Mouse (Mus musculus): ENCODE data around the gene Ssna1.

The Ssna1 gene

GRCm38 (mm10) chr2:25271827-25272511 lies at the start of gene Ssna1, which contains the start of gene Anapc2:
TSS of gene Ssna1 (minus strand) at chr2:25272438.
TSS of gene Anapc2 (plus strand) at chr2:25272478.
- peak; percentile 98 for DNase-seq (ENCODE audit: low read depth, low spot score)

- no peak for DNase-seq (ENCODE audit: low read depth, low spot score)
These were observed 47.8 kb upstream of the Ssna1 start for GRCm38 (mm10) chr2:25320084-25320483.

GRCm38 (mm10) chr2:25318971-25319773 lies 46.9 kb upstream of the Ssna1 start, which contains the start of gene Grin1:
TSS of gene Grin1 (minus strand) at chr2:25319187.
- DNase-seq (ENCODE audit: low read depth, low spot score), result no peak

DNA sequence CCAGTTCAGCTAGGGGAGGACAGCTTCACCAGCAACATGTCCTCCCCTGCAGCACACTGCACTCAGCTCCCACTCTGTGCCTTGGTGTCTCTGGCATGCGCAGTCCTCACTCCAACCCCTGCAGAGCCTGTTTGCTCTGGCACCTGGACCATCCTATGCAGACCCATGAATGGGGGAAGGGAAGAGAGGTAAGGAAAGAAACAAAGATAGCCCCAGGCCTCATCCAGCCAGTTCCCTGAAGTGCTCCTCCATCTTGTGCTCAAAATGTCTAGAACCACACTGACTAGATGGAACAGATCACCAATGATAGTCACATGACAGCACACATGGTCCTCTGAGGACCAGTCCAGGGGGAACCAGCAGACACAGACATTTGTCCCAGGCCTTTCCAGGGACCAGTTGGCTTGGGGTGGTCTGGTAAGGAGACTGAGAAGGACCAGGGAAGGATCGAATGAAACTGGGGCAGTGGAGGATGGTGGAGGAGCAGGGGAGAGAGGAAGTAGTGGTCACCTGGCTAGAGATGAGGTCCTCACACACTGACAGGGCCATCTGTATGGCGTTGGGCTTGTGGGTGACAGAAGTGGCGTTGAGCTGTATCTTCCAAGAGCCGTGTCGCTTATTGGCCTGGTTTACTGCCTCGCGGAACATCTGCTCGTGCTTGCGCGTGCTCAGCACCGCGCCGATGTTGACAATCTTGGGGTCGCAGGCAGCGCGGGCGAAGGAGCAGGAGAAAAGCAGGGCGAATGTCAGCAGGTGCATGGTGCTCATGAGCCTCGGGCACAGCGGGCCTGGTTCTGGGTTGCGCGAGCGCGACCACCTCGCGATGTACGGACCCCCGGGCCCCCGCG lies 46.1 kb upstream of the Ssna1 start:
- DNase-seq (ENCODE audit: low read depth, low spot score), result no peak

GRCm38 (mm10) chr2:25311491-25311891 lies 39.3 kb upstream of the Ssna1 start:
- no peak for DNase-seq (ENCODE audit: low read depth, low spot score)

GRCm38 (mm10) chr2:25310969-25311368 lies 38.7 kb upstream of the Ssna1 start:
- DNase-seq (ENCODE audit: low read depth, low spot score), result no peak

DNA sequence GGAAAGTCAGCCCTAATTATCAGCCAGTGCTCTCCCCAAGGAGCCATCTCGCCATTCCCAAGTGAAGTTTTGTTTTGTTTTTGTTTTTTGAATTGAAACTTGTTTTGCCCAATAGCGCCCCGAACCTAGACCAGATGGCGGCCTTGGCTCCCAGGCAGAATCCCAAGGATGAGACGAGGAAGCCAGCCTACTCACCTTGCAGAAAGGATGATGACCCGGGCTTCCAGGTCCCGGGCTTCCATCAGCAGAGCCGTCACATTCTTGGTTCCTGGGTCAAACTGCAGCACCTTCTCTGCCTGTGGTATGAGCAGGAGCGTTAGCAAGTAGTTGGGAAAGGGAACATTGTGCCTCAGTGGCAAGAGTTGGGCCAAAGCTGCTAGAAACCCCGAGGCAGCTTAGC lies 37.9 kb upstream of the Ssna1 start:
- DNase-seq (ENCODE audit: low read depth, low spot score), result no peak

GRCm38 (mm10) chr2:25305587-25306359 lies 33.5 kb upstream of the Ssna1 start:
- no peak for DNase-seq (ENCODE audit: low read depth, low spot score)

DNA sequence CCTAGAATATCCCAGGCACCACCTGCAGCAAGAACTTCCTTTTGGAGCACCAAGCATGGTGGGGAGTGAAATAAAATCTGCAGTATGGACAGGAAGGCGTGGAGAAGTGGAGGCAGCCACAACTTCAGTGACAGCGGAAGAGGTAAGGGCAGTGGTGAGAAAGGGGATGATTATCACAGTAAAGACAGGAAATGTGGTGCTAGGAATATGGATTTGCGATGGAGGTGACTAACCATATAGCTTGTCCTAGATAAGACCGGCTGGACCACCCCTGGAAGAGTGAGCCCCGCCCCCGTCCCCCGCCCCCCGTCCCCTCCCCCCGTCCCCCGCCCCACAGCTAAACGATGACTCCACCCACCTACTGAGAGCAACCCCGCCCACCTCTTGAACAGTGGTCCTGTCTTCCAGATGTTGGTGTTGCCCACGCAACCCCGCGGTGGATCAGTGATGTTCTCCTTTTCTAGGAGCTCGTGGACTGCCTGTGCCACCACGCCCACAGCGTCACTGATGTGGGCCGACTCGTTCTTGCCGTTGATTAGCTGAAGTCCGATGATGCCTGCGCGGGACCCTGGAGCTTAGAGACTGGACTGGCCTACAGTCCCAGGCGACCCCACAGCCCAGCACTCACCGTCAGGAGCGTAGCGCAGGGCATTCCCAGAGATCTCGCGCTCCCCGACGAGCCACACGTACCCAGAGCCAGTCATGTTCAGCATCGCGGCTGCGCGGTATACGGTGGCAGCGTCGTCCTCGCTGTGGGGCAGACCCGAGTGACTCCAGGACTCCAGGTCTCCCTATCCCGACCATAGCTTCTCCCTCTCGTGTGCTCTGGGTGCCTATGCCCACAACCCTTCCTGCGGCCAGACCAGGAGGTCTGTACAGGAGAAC lies 32.7 kb upstream of the Ssna1 start:
- DNase-seq (ENCODE audit: low read depth, low spot score), result no peak

- no peak for DNase-seq (ENCODE audit: low read depth, low spot score)
These were observed 31.9 kb upstream of the Ssna1 start for GRCm38 (mm10) chr2:25303931-25304656.

- DNase-seq (ENCODE audit: low read depth, low spot score), result no peak
These were observed 31.2 kb upstream of the Ssna1 start for GRCm38 (mm10) chr2:25303452-25303851.

DNA sequence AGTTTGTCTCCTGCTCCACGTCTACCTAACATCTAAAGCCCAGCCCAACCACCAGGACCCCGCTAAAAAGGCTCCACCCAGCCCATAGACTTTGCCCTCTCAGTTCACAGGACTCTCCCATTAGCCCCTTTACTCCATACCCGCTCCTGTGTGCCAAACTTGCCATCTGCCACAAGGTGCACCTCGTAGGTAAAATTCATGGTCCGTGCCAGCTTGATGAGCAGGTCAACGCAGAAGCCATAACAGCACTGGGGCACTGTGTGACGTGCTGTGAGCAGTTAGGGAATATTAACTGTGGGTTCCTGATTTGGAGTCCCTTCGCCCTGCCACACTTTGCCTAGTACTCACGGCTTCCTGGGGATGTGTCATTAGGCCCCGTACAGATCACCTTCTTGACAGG lies 25.8 kb upstream of the Ssna1 start:
- no peak for DNase-seq (ENCODE audit: low read depth, low spot score)

GRCm38 (mm10) chr2:25297093-25297492 lies 24.9 kb upstream of the Ssna1 start:
- DNase-seq (ENCODE audit: low read depth, low spot score), result no peak

GRCm38 (mm10) chr2:25293706-25294105 lies 21.5 kb upstream of the Ssna1 start:
- no peak for DNase-seq (ENCODE audit: low read depth, low spot score)

GRCm38 (mm10) chr2:25292856-25293255 lies 20.6 kb upstream of the Ssna1 start:
- peak; percentile 64 for DNase-seq (ENCODE audit: low read depth, low spot score)

GRCm38 (mm10) chr2:25292054-25292544 lies 19.9 kb upstream of the Ssna1 start:
- DNase-seq (ENCODE audit: low read depth, low spot score), result peak; percentile 20

DNA sequence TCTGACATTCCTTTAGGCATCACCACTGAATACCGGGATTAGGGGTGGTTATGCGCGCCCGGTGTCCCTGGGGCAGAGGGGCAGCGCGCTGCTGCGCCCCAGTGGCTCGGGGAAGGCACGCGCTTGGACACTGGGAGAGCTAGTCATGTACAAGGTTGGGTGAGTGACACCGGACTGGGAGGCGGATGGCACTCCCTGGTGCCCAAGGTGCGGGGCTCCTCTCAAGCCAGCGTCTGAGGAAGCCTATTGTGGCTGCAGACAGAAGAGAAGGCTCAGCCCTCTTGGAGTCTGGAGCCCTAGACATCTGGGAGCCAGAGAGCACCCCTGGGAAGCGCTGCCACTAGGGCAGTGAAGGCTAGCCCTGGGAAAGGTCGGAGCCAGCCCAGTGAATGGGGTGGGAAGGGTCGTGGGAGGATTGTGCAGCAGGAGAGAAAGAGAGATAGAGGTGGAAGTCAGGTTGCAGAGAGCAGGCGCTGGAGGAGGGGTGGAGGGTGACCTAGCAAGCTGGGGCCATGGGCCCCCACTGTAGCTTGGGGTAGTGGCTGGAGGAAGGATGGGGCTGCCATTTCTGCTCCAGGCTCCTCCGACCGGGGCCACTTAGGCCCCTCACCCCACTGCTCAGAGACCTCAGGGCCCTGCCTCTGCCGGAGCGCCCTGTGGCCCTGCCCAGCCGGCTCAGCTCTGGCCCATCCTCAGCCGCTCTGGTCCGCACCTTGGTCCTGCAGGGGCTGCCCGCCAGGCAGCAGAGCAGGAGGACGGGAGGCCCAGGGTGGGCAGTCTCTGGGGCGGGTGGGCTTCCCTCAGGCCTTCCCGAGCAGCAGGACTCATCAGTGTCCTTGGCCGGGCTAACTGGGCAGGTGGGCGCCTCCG lies 19.2 kb upstream of the Ssna1 start:
- no peak for DNase-seq (ENCODE audit: low read depth, low spot score)

- DNase-seq (ENCODE audit: low read depth, low spot score), result no peak
These were observed 18.5 kb upstream of the Ssna1 start for GRCm38 (mm10) chr2:25290816-25291130.

Measured in A20 (cell line).